Mouse (Mus musculus) erythroblast, embryonic 14.5 days (primary cell): ENCODE results near the gene Abcc9.

Experiments used
- GATA1 ChIP-seq: IDR thresholded peaks from 2 replicates; pipeline ENCODE4 v1.6.1; 2012; ENCODE audit warnings: low read length, inconsistent platforms, mixed read lengths
- TAL1 ChIP-seq: IDR thresholded peaks from 3 replicates; pipeline ENCODE4 v1.6.1; 2012; ENCODE audit warnings: low read length, inconsistent platforms, mixed read lengths

- TF ChIP-seq GATA1 (no peak), TAL1 (no peak)
Observed at GRCm38 (mm10) chr6:142745484-142745883, 43.4 kb upstream of the Abcc9 start.
